Mouse (Mus musculus): Measurements from ENCODE around the gene Vps37b.

Vps37b gene

GRCm38 (mm10) chr5:123979221-123979979, 52.7 kb downstream of the Vps37b start:
- DNase-seq (ENCODE audit: low spot score), result no peak

- DNase-seq (ENCODE audit: low spot score), result no peak
Measured at GRCm38 (mm10) chr5:123978131-123978530, 53.9 kb downstream of the Vps37b start.

GRCm38 (mm10) chr5:123977231-123977630, 54.8 kb downstream of the Vps37b start:
- no peak for DNase-seq (ENCODE audit: low spot score)

- peak; percentile 60 for DNase-seq (ENCODE audit: low spot score)
Measured at GRCm38 (mm10) chr5:123975668-123976180, 56.3 kb downstream of the Vps37b start.

GRCm38 (mm10) chr5:123974616-123975111, 57.4 kb downstream of the Vps37b start:
- peak; percentile 60 for DNase-seq (ENCODE audit: low spot score)

- DNase-seq (ENCODE audit: low spot score), result no peak
Measured at GRCm38 (mm10) chr5:123974179-123974485, 57.9 kb downstream of the Vps37b start.

- DNase-seq (ENCODE audit: low spot score), result peak; percentile 87
Measured at GRCm38 (mm10) chr5:123973299-123974178, 58.5 kb downstream of the Vps37b start, which contains the start of gene Hip1r. Hip1r (plus strand) TSS chr5:123973628.

- DNase-seq (ENCODE audit: low spot score), result no peak
Measured at GRCm38 (mm10) chr5:123972453-123972852, 59.6 kb downstream of the Vps37b start.

- DNase-seq (ENCODE audit: low spot score), result no peak
Measured at GRCm38 (mm10) chr5:123970576-123970975, 61.5 kb downstream of the Vps37b start.

GRCm38 (mm10) chr5:123969216-123969615, 62.9 kb downstream of the Vps37b start:
- DNase-seq (ENCODE audit: low spot score), result no peak

GRCm38 (mm10) chr5:123968468-123968867, 63.6 kb downstream of the Vps37b start:
- no peak for DNase-seq (ENCODE audit: low spot score)

GRCm38 (mm10) chr5:123966759-123967158, 65.3 kb downstream of the Vps37b start:
- DNase-seq (ENCODE audit: low spot score), result no peak

- DNase-seq (ENCODE audit: low spot score), result peak; percentile 47
Measured at GRCm38 (mm10) chr5:123964208-123964607, 67.9 kb downstream of the Vps37b start.

- no peak for DNase-seq (ENCODE audit: low spot score)
Measured at GRCm38 (mm10) chr5:123961046-123961445, 71.0 kb downstream of the Vps37b start.

GRCm38 (mm10) chr5:123960129-123960528, 71.9 kb downstream of the Vps37b start:
- DNase-seq (ENCODE audit: low spot score), result peak; percentile 74

- no peak for DNase-seq (ENCODE audit: low spot score)
Measured at GRCm38 (mm10) chr5:123959018-123959417, 73.1 kb downstream of the Vps37b start.

- no peak for DNase-seq (ENCODE audit: low spot score)
Measured at GRCm38 (mm10) chr5:123957213-123957612, 74.9 kb downstream of the Vps37b start.
